Mouse (Mus musculus): ENCODE data around the gene Ces2f. TPM values are rescaled to one million over a fixed set of nuclear protein-coding genes. Genes with fewer than 3 reads are reported as not detected.

The Ces2f gene
- polyA plus RNA-seq, 1 experiment from 2014 or later: 0.51 TPM

DNA sequence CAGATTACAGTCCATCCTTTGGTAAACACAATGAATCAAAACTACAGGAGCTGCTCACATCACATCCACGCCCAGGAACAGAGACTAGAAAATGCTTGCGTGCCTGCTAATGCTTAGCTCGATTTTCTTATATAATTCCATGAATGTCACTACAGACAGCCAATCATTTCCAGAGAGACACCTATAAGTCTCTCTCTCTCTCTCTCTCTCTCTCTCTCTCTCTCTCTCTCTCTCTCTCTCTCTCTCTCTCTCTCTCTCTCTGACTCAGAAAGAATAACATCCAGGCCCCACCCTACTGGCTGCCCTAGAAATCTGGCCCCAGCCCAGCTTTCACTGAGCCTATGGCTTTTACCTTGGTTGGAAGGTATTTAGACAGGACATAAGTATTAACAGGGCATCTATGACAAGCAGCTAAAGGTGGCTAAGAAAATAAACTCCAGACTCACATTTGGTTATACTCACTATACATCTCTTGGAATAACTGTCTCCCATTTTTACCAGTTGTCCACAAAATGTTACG is 16.3 kb downstream of the Ces2f start:
- Histone ChIP-seq H3K36me3 (no peaks in the 10 kb centered on the region), H3K4me3 (replicated peaks) (no peak overlapping the region), H3K9me3 (replicated peaks) (no peaks in the 10 kb centered on the region), H3K9ac (no peak overlapping the region), H3K27me3 (no peaks in the 10 kb centered on the region), H3K4me2 (replicated peaks) (no peak overlapping the region), H3K27ac (replicated peaks) (no peak overlapping the region), H3K4me1 (no peaks in the 10 kb centered on the region)
- ATAC-seq (ENCODE audit: insufficient number of reproducible peaks, low FRiP score, low TSS enrichment, low read depth): no peak
- WGBS: 78% methylated on average over 4 of the region's 4 CpGs

DNA sequence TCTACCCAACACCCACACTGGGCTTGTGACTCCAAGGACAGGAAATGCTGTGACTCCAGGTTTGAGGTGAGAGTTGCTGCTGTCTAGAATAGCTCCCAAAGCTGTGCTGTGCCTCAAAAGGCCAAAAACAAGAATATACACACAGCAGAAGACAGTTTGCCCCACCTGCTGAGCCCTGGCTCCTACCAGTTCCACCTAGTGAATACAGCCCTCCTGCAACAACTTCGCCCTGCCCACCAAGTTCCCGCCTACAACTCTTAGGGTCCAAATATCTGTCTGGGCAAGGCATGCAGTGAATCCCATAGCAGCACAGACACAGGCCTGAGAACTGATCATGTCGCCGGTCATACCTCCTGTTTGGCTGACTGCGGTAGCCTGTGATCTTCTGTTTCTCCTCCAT is 37.0 kb downstream of the Ces2f start:
- no peak overlapping the region for H3K9ac ChIP-seq
- H3K9me3 ChIP-seq (replicated peaks): no peaks in the 10 kb centered on the region
- H3K4me3 ChIP-seq (replicated peaks): no peak overlapping the region
- H3K27me3 ChIP-seq: no peaks in the 10 kb centered on the region
- WGBS: 91% methylated on average over 5 of the region's 5 CpGs
- H3K4me1 ChIP-seq: no peaks in the 10 kb centered on the region
- H3K4me2 ChIP-seq (replicated peaks): no peak overlapping the region
- H3K27ac ChIP-seq (replicated peaks): no peak overlapping the region
- ATAC-seq (ENCODE audit: insufficient number of reproducible peaks, low FRiP score, low TSS enrichment, low read depth): no peak
- no peaks in the 10 kb centered on the region for H3K36me3 ChIP-seq

GRCm38 (mm10) chr8:104984942-104985341 is 37.8 kb downstream of the Ces2f start:
- no peaks in the 10 kb centered on the region for H3K4me1 ChIP-seq
- H3K9ac ChIP-seq: no peak overlapping the region
- no peak for ATAC-seq (ENCODE audit: insufficient number of reproducible peaks, low FRiP score, low TSS enrichment, low read depth)
- 91% methylated on average over 2 of the region's 2 CpGs for WGBS
- H3K27me3 ChIP-seq: no peaks in the 10 kb centered on the region
- no peak overlapping the region for H3K27ac ChIP-seq (replicated peaks)
- H3K4me3 ChIP-seq (replicated peaks): no peak overlapping the region
- H3K9me3 ChIP-seq (replicated peaks): no peaks in the 10 kb centered on the region
- no peak overlapping the region for H3K4me2 ChIP-seq (replicated peaks)
- H3K36me3 ChIP-seq: no peaks in the 10 kb centered on the region

DNA sequence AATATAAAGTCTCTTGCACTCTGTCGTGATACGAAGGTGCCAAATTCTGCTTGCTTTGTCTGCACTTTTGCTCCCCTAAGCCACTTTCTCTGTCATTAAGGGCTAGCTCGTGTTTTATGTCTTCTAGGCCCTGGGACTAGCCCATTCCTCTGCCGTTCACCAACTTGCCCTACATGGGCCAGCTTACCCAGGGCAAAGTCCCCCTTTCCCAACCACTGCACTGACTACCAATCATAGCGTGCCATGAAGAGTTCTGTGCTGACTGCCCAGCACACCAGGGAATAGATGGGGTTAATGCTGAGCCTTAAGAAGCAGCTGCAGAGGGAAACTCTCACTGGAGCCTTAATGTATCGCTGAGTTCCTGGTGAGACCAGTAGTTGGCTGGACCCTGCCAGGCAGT is 51.0 kb downstream of the Ces2f start:
- Histone ChIP-seq H3K4me1 (no peaks in the 10 kb centered on the region), H3K9me3 (replicated peaks) (no peaks in the 10 kb centered on the region), H3K27ac (replicated peaks) (no peak overlapping the region), H3K27me3 (no peaks in the 10 kb centered on the region), H3K4me3 (replicated peaks) (no peak overlapping the region), H3K4me2 (replicated peaks) (no peak overlapping the region), H3K9ac (no peak overlapping the region), H3K36me3 (no peaks in the 10 kb centered on the region)
- no peak for ATAC-seq (ENCODE audit: insufficient number of reproducible peaks, low FRiP score, low TSS enrichment, low read depth)
- WGBS: 76% methylated on average over 6 of the region's 6 CpGs

- H3K4me3 ChIP-seq (replicated peaks): no peak overlapping the region
- no peak for ATAC-seq (ENCODE audit: insufficient number of reproducible peaks, low FRiP score, low TSS enrichment, low read depth)
- no peak overlapping the region for H3K9ac ChIP-seq
- H3K9me3 ChIP-seq (replicated peaks): no peaks in the 10 kb centered on the region
- no peaks in the 10 kb centered on the region for H3K36me3 ChIP-seq
- H3K27me3 ChIP-seq: no peaks in the 10 kb centered on the region
- no peaks in the 10 kb centered on the region for H3K4me1 ChIP-seq
- no peak overlapping the region for H3K27ac ChIP-seq (replicated peaks)
- H3K4me2 ChIP-seq (replicated peaks): no peak overlapping the region
- WGBS: 85% methylated on average over 6 of the region's 6 CpGs
Observed at GRCm38 (mm10) chr8:104999183-104999582, 52.0 kb downstream of the Ces2f start.

DNA sequence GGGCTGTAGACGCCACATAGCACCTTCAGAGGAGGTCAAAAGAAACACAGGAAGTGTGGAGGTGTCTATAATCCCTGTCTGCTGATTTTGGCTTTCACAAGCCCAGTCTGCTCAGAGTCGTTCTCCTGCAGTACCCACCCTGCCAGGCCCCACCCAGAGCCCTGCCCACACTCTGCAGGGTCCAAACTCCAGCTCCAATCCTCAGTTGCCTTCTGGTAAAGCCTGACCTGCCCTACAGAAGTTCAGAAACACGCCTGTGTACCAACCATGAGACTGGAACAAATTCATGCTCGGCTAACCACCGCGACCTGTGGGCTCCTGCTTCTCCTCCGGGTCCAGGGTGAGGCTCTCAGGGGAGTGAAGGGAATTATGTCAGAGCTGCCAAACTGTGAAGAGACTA is 53.4 kb downstream of the Ces2f start, which contains the start of gene Ces2h:
TSS of gene Ces2h (plus strand) at position 268 of the 400 bp plus-strand sequence.
- no peak for ATAC-seq (ENCODE audit: insufficient number of reproducible peaks, low FRiP score, low TSS enrichment, low read depth)
- H3K4me2 ChIP-seq (replicated peaks): no peak within 1 kb of the TSS
- no peak within 1 kb of the TSS for H3K4me3 ChIP-seq (replicated peaks)
- H3K4me1 ChIP-seq: no peaks in the 10 kb centered on the region
- no peak within 1 kb of the TSS for H3K9ac ChIP-seq
- H3K27me3 ChIP-seq: no peaks in the 10 kb centered on the region
- no peaks in the 10 kb centered on the region for H3K36me3 ChIP-seq
- 76% methylated on average over 7 of the region's 7 CpGs for WGBS
- no peaks in the 10 kb centered on the region for H3K9me3 ChIP-seq (replicated peaks)
- no peak within 1 kb of the TSS for H3K27ac ChIP-seq (replicated peaks)

Other genes with a start within 250 kb of the Ces2f start
- gene Ces2a, start 213.4 kb upstream of the Ces2f start, polyA plus RNA-seq (2015; fragmentation: Nextera tagmentation; extraction: Ambion mirVana): not detected in 2 replicates
- 0.11 and 0.24 TPM in 2 replicates for gene Ces2b, start 115.8 kb upstream of the Ces2f start, polyA plus RNA-seq (2015; fragmentation: Nextera tagmentation; extraction: Ambion mirVana)
- gene Ces2c, start 100.3 kb upstream of the Ces2f start, polyA plus RNA-seq (2015; fragmentation: Nextera tagmentation; extraction: Ambion mirVana): not detected in 2 replicates
- gene Ces2e, start 21.1 kb upstream of the Ces2f start, polyA plus RNA-seq (2015; fragmentation: Nextera tagmentation; extraction: Ambion mirVana): 0.42 and 0.49 TPM in 2 replicates
- gene Ces2g, start 14.4 kb downstream of the Ces2f start, polyA plus RNA-seq (2015; fragmentation: Nextera tagmentation; extraction: Ambion mirVana): 9.7 and 10.4 TPM in 2 replicates
- gene Ces2h, start 53.5 kb downstream of the Ces2f start, polyA plus RNA-seq (2015; fragmentation: Nextera tagmentation; extraction: Ambion mirVana): not detected in 2 replicates
- gene Ces3a, start 101.2 kb downstream of the Ces2f start, polyA plus RNA-seq (2015; fragmentation: Nextera tagmentation; extraction: Ambion mirVana): not detected in 2 replicates
- gene Ces3b, start 136.4 kb downstream of the Ces2f start, polyA plus RNA-seq (2015; fragmentation: Nextera tagmentation; extraction: Ambion mirVana): not detected in 2 replicates
- not detected in 2 replicates for gene Ces4a, start 184.4 kb downstream of the Ces2f start, polyA plus RNA-seq (2015; fragmentation: Nextera tagmentation; extraction: Ambion mirVana)
- gene Cbfb, start 223.3 kb downstream of the Ces2f start, polyA plus RNA-seq (2015; fragmentation: Nextera tagmentation; extraction: Ambion mirVana): 79.1 and 81.6 TPM in 2 replicates

Data from embryonic facial prominence, embryonic 15.5 days (tissue).